Mouse (Mus musculus): ENCODE measurements around the gene Bcl2. TPM values are rescaled to one million over a fixed set of nuclear protein-coding genes. Genes with fewer than 3 reads are reported as not detected.

Gene Bcl2
- total and polyA plus RNA-seq, 3 experiments = 4.5 to 13.6 (median 8.7) TPM

GRCm38 (mm10) chr1:106630973-106631372, 83.1 kb downstream of the Bcl2 start:
- Histone ChIP-seq H3K4me3 (replicated peaks in 1 of 3; ENCODE audit: low read depth in 2 of 3, low read length in 2 of 3, poor library complexity in 1 of 3) (no peak overlapping the region), H3K27ac (ENCODE audit: insufficient read depth, low read depth) (no peak overlapping the region), H3K79me2 (replicated peaks; ENCODE audit: control insufficient read depth, extremely low read depth, insufficient read depth, poor library complexity, severe bottlenecking) (no peaks in the 10 kb centered on the region; the same call in 1 of the 2 replicates), H3K27me3 (replicated peaks) (no peaks in the 10 kb centered on the region), H3K4me1 (ENCODE audit: control insufficient read depth in 1 of 2, insufficient read depth in 2 of 2) (peaks cover 12 to 46% of the 10 kb centered on the region in 2 experiments), H3K9me3 (replicated peaks; ENCODE audit: low read length) (no peaks in the 10 kb centered on the region), H3K9ac (ENCODE audit: insufficient read depth, low read depth) (no peak overlapping the region), H3K36me3 (replicated peaks in 1 of 2; ENCODE audit: control insufficient read depth in 1 of 2, insufficient read depth in 1 of 2, low read length in 1 of 2) (peaks cover 2 to 4% of the 10 kb centered on the region in 2 experiments), H3K4me2 (ENCODE audit: insufficient read depth, low read depth, poor library complexity, severe bottlenecking) (no peak overlapping the region)
- dilution Hi-C loops (cut with MboI; ENCODE audit: extremely low pct_ligation_motif_present, extremely low pct_unique_long_range_greater_than_20kb, low sequenced_read_pairs) (no loop called here), in situ Hi-C loops (cut with MboI; ENCODE audit: low pct_ligation_motif_present, low pct_unique_long_range_greater_than_20kb, low sequenced_read_pairs) (no loop called here)
- TF ChIP-seq MXI1 (IDR thresholded peaks at IDR 0.05; ENCODE audit: low read depth, low read length) = no peak
- no peak for TF ChIP-seq ZMIZ1 (IDR thresholded peaks at IDR 0.05; ENCODE audit: low read depth, low read length)
- no peak for TF ChIP-seq SMC3 (IDR thresholded peaks at IDR 0.05; ENCODE audit: low read depth, low read length)
- no peak for TF ChIP-seq ZKSCAN1 (IDR thresholded peaks at IDR 0.05; ENCODE audit: borderline replicate concordance, low read depth, low read length)
- TF ChIP-seq UBTF (IDR thresholded peaks at IDR 0.05; ENCODE audit: low read depth, low read length) = no peak
- no peak for TF ChIP-seq CTCF (conservative IDR thresholded peaks at IDR 0.05 in 1 of 2, IDR thresholded peaks at IDR 0.05 in 1 of 2; ENCODE audit: low read depth in 2 of 2, low read length in 2 of 2)
- TF ChIP-seq ETS1 (conservative IDR thresholded peaks at IDR 0.05; ENCODE audit: low read depth, low read length) = no peak
- no peak for TF ChIP-seq JUND (conservative IDR thresholded peaks at IDR 0.05; ENCODE audit: low read depth, low read length)
- no peak for TF ChIP-seq HCFC1 (IDR thresholded peaks at IDR 0.05; ENCODE audit: low read depth, low read length)
- TF ChIP-seq CHD2 (IDR thresholded peaks at IDR 0.05; ENCODE audit: low read length) = no peak
- TF ChIP-seq JUN (IDR thresholded peaks at IDR 0.05; ENCODE audit: insufficient read depth, low read depth, low read length) = no peak
- TF ChIP-seq MAZ (IDR thresholded peaks at IDR 0.05; ENCODE audit: low read depth, low read length) = no peak
- TF ChIP-seq USF2 (conservative IDR thresholded peaks at IDR 0.05; ENCODE audit: low read depth, low read length) = no peak
- no peak for TF ChIP-seq NELFE (IDR thresholded peaks at IDR 0.05; ENCODE audit: low read depth, low read length)
- no peak for DNase-seq (ENCODE audit: extremely low read depth)

DNA sequence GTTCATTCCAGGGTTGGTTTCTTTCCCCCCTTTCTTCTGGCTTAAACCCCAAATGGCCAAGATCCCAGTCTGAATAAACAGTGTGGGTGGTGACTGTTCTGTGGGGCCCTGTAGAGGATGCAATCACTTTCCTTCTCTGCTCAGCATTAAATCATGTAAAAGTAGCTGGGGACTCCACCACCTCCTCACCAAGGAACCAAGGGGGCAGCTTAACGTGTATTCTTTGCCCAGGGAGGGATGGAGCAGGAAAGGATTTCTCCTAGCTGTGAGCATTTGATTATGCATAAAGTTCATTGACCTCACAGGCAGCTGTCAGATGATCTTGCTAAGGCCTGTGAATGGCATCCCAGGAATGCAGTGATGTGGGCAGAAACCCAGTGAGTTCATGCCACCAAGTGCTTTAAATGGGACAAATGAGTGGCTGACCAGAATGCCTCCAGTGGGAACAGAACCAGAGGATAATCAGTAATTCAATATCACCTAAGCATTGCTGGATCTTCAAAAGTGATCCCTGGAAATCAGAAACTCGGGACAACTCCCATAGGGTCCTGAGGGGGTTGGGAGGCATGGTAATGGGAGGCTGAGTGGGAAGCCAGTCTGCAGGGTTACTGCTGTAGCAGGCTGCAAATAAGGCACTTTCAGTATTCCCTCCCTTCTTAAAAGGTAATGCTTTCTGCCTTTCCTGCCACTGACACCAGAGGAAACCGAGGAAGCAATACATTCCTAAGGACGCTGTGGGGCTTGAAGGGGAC, 84.0 kb downstream of the Bcl2 start:
- dilution Hi-C loops (cut with MboI; ENCODE audit: extremely low pct_ligation_motif_present, extremely low pct_unique_long_range_greater_than_20kb, low sequenced_read_pairs) (no loop called here), in situ Hi-C loops (cut with MboI; ENCODE audit: low pct_ligation_motif_present, low pct_unique_long_range_greater_than_20kb, low sequenced_read_pairs) (no loop called here)
- TF ChIP-seq MAX (IDR thresholded peaks at IDR 0.05; ENCODE audit: low read length) (no peak), SMC3 (IDR thresholded peaks at IDR 0.05; ENCODE audit: low read depth, low read length) (no peak), NELFE (IDR thresholded peaks at IDR 0.05; ENCODE audit: low read depth, low read length) (no peak), MXI1 (IDR thresholded peaks at IDR 0.05; ENCODE audit: low read depth, low read length) (no peak), JUN (IDR thresholded peaks at IDR 0.05; ENCODE audit: insufficient read depth, low read depth, low read length) (no peak)
- Histone ChIP-seq H3K79me2 (replicated peaks; ENCODE audit: control insufficient read depth, extremely low read depth, insufficient read depth, poor library complexity, severe bottlenecking) (no peaks in the 10 kb centered on the region; the same call in 1 of the 2 replicates), H3K27me3 (replicated peaks) (no peaks in the 10 kb centered on the region), H3K4me2 (ENCODE audit: insufficient read depth, low read depth, poor library complexity, severe bottlenecking) (no peak overlapping the region), H3K36me3 (replicated peaks in 1 of 2; ENCODE audit: control insufficient read depth in 1 of 2, insufficient read depth in 1 of 2, low read length in 1 of 2) (no peaks in the 10 kb centered on the region), H3K9me3 (replicated peaks; ENCODE audit: low read length) (no peaks in the 10 kb centered on the region), H3K27ac (ENCODE audit: insufficient read depth, low read depth) (no peak overlapping the region), H3K4me3 (replicated peaks in 1 of 3; ENCODE audit: low read depth in 2 of 3, low read length in 2 of 3, poor library complexity in 1 of 3) (no peak overlapping the region), H3K9ac (ENCODE audit: insufficient read depth, low read depth) (no peak overlapping the region), H3K4me1 (ENCODE audit: control insufficient read depth in 1 of 2, insufficient read depth in 2 of 2) (peaks cover 12 to 50% of the 10 kb centered on the region in 2 experiments)
- DNase-seq (ENCODE audit: extremely low read depth) = no peak
